Mouse (Mus musculus) cerebellum, adult 2 months (tissue): ENCODE measurements around the gene Mymx. TPM values are rescaled to one million over a fixed set of nuclear protein-coding genes. Genes with fewer than 3 reads are reported as not detected.

Experiments
- DNase-seq, 2 experiments: peaks; one replicate each; pipeline ENCODE4 v3.0.0; 2021
- H3K27ac ChIP-seq: fragments of 200-500 bp; 2 replicates; pipeline ENCODE4 v1.5.1; 2012; ENCODE audit warnings: low read length, control low read depth, inconsistent platforms; ENCODE audit not compliant: insufficient read depth
- H3K27me3 ChIP-seq: fragments of 200-500 bp; 2 replicates; pipeline ENCODE4 v1.6.1; 2012; ENCODE audit warnings: inconsistent platforms, mild to moderate bottlenecking, low read length, moderate library complexity; ENCODE audit not compliant: control insufficient read depth, insufficient read depth
- H3K4me1 ChIP-seq: fragments of 200-500 bp; 2 replicates; pipeline ENCODE4 v1.6.1; 2011; ENCODE audit warnings: low read length; ENCODE audit not compliant: control insufficient read depth, insufficient read depth
- H3K4me3 ChIP-seq: fragments of 200-500 bp; replicated peaks from 2 replicates; pipeline ENCODE3; 2011; ENCODE audit warnings: mild to moderate bottlenecking, low read depth, low read length, control low read depth; ENCODE audit not compliant: insufficient read depth
- CTCF ChIP-seq: fragments of 200-500 bp; IDR thresholded peaks from 2 replicates; pipeline ENCODE4 v1.5.1; 2011; ENCODE audit warnings: low read depth, mild to moderate bottlenecking, control low read depth, low read length, moderate library complexity, borderline replicate concordance; ENCODE audit not compliant: insufficient read depth
- POLR2A ChIP-seq: fragments of 200-500 bp; IDR thresholded peaks from 2 replicates; pipeline ENCODE4 v1.6.1; 2011; ENCODE audit warnings: low read length, control low read depth, borderline replicate concordance; ENCODE audit not compliant: insufficient read depth
- WGBS: fragments of 180-500 bp; shearing (Covaris S2); methylation state at CpG from one replicate; pipeline ENCODE4 v1.1.7; 2018; 5-methylcytosine and 5-hydroxymethylcytosine counted together
- polyA plus RNA-seq: library from polyadenylated mRNA; depleted of rRNA; stranded (reverse); fragments of >200 nt; gene quantifications from 2 replicates; pipeline ENCODE4 v1.2.3, GENCODE M21; 2012

Gene Mymx
- polyA plus RNA-seq, 1 experiment = not detected

DNA sequence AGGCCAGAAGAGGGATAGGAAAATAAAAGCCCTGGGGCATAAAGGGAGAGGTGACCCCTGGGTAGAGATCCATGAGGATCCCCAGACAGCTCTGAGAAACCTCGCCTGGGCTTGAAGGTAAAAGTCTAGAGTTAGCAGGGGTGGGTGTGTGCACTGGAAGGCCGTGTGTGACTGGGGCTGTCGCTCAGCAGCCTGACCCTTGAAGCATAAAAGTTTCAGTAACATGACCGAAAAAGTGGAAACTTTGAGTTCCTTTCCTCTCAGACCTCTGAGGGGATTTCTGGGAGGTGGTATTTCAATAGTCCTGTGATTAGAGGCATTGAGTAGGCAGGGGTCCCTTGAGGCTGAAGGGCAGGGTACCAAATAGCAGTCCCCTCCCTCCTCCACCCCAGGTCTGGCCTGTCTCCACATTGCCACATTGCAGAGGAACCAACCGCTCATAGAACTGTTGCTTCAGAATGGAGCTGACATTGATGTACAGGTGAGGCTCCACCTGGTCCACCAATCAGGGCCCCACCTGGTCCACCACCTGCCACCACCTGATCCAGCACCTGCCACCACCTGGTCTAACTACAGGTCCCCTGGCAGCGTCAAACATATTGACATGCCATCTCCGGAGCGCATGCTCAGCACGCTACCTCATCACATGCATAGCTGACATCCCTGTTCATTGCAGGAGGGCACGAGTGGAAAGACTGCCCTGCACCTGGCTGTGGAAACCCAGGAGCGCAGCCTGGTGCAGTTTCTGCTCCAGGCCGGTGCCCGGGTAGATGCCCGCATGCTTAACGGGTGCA, 42.0 kb downstream of the Mymx start:
- no peaks in the 10 kb centered on the region for H3K27me3 ChIP-seq
- 36% methylated on average over 15 of the region's 15 CpGs for WGBS
- no peak overlapping the region for H3K4me3 ChIP-seq
- H3K27ac ChIP-seq = peak overlapping the region; percentile 35; the same call in 1 of the 2 replicates
- peak; percentile 60 to 68 for DNase-seq
- TF ChIP-seq CTCF = no peak
- no peak for TF ChIP-seq POLR2A
- peaks cover 31% of the 10 kb centered on the region for H3K4me1 ChIP-seq

DNA sequence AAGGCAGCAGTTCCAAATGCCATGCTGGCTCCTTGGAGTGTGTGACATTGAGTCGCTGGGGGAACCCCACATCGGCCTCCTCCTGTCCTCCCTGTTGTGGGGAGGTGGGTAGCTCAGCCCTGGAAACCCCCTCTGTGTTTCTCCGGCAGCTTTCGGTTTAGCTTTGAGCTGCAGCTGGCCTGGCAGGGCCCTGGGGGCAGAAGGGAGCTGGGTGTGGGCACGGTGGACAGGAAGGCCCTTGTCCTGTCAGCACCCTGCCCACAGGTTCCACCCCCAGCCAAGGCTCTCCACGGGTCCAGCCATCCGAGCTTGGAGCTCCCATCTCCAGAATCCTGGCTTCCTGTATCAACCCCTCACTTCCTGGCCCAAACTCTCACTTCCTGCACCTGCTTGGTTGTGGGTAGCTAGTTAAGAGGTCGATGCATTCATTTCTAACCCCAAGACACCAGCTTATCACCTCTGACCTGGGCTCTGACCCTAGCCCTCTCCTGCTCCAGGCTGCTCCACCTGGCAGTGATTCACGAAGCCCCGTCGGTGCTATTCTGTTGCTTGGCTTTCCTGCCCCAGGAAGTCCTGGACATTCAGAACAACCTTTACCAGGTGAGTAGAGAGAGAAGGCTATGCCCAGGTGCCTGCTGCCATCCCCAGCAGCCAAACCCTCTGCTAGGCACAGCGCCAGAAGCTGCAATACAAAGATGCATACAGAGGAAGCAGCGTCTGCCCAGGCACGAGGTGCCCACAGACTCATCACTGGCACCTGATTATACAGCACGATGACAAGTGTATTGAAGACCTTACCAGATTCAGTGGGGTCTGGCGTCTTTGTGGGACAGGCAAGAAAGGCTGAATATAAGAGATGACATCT, 43.7 kb downstream of the Mymx start:
- Histone ChIP-seq H3K4me1 (peaks cover 28% of the 10 kb centered on the region), H3K27ac (no peak overlapping the region), H3K27me3 (no peaks in the 10 kb centered on the region), H3K4me3 (no peak overlapping the region)
- TF ChIP-seq CTCF (no peak), POLR2A (no peak)
- WGBS = 36% methylated on average over 16 of the region's 16 CpGs
- no peak for DNase-seq

DNA sequence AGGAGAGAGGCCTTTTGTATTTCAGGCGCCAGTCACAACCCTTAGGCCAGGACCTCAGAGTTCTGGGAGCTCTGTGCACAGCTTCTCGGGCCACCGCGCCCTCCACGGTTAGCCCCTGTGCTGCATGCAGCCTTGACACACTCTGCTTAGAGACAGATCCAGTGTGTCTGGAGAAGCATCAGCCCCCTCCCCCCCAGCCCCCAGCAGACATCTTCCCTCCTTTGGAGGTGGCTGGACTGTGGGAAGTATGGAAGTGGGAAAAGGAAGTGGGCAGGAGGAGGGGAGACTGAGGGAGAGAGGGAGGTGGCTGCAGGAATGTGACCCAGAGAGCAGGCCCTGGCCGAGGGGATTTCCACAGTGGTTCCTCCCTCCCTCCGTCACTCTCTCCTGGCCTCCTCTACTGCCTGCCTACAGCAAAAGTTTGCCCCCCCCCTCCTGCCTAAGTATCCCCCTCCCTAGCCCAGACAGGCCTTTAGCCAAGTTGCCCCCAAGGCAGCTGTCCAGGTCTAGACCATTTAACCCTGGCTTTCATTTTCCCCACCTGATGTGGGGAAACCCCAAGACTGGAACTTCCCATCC, 44.6 kb downstream of the Mymx start:
- Histone ChIP-seq H3K4me1 (peaks cover 28% of the 10 kb centered on the region), H3K27ac (no peak overlapping the region), H3K27me3 (no peaks in the 10 kb centered on the region), H3K4me3 (peak overlapping the region; percentile 92)
- no peak for DNase-seq
- TF ChIP-seq POLR2A (no peak), CTCF (no peak)
- WGBS = 56% methylated on average over 7 of the region's 7 CpGs

DNA sequence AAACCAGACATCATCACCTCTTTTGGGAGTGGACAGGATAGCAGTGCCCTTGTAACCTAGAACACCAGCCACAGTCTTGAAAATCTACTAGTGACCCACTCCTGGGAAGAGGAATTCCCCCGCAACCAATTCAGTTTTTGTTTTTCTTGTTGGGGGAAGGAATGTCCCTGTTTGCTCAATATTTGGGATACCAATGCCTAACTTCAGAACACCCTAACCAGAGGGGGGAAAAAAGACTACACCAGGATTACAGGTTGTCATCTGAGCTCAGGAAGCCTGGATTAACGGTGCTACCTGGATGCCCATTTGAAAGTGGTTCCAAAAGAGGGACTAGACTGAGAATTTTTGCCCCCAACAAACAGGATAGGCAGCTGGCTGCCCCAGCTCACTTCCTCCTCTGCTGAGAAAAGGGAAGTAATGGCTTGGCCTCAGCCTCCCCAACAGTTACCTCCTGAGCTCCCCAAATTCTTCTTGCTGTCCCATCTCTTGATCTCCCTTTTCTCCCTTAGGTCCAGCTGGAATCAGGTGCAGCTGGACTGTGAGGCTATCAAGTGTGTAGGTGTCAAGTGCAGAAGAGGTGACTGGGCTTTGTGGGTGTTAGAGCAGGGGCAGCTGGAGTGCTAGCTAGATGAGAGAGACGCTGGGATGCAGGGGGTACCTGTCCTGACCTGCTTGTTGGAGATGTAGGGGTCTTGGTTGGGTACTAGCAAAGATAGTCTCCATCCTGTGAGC, 45.2 kb downstream of the Mymx start:
- Histone ChIP-seq H3K27ac (no peak overlapping the region), H3K4me3 (peak overlapping the region; percentile 92), H3K27me3 (no peaks in the 10 kb centered on the region), H3K4me1 (peaks cover 31% of the 10 kb centered on the region)
- DNase-seq = no peak
- 52% methylated on average over 3 of the region's 3 CpGs for WGBS
- no peak for TF ChIP-seq CTCF
- no peak for TF ChIP-seq POLR2A

DNA sequence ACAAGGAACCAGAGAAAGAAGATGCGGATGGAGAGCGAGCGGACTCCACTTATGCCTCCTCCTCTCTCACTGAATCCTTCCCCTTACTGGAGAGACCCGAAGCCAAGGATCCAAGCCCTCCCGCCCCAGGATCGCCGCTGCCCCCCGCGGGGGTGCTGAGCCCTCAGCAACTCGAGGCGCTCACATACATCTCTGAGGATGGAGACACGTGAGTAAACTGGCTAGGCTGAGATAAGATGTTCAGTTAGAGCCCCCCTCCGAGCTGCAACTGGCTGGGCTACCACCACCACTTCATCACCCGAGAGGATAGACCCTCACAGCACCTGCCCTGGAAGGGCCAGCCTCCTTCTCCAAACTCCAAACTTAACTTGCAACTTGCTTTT, 45.8 kb downstream of the Mymx start:
- Histone ChIP-seq H3K4me1 (peaks cover 34% of the 10 kb centered on the region), H3K27ac (peak overlapping the region; percentile 78; the same call in 1 of the 2 replicates), H3K4me3 (peak overlapping the region; percentile 92), H3K27me3 (no peaks in the 10 kb centered on the region)
- WGBS = 2% methylated on average over 14 of the region's 14 CpGs
- DNase-seq = no peak
- TF ChIP-seq CTCF = no peak
- no peak for TF ChIP-seq POLR2A

DNA sequence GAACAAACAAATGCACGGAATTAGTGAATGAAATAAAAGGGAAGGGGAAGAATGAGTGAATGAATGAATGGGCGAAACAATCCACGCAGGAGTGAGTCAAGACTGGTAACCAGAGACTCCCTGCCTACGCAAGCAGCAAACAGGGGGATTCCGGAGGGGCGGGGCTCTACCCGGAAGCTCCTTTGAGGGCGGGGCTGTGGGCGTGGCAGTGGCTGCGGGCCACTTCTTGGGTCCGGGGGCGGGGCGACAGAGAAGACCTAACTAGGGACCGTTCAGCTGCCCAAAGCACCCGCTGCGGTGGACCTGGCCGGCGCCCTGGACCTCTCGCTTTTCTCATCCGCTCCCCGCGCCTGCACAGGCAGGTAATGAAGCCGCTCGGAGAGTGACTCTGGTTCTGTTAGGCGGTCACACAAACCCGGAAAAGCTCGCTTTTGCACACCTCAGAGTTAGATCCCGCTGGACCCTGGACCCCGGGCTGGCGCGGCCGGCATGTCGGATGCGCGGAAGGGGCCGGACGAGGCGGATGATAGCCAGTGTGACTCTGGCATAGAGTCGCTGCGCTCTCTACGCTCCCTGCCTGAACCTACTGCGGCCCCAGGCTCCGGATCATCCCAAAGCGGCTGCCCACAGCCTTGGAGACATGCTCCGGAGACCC, 46.3 kb downstream of the Mymx start, which contains the start of gene Nfkbie:
Gene Nfkbie, plus strand, starts transcription at position 252 of the 655 bp plus-strand sequence.
- TF ChIP-seq POLR2A (peak; percentile 69; the same call in 1 of the 2 replicates), CTCF (no peak)
- H3K27me3 ChIP-seq = no peaks in the 10 kb centered on the region
- peak within 1 kb of the TSS; percentile 78 for H3K27ac ChIP-seq
- H3K4me1 ChIP-seq = peaks cover 39% of the 10 kb centered on the region
- H3K4me3 ChIP-seq = peak within 1 kb of the TSS; percentile 92
- DNase-seq = peak; percentile 93 to 94
- under 1% methylated on average over 45 of the region's 45 CpGs for WGBS
